Mouse (Mus musculus) embryonic facial prominence, embryonic 12.5 days (tissue): ENCODE measurements around the gene B4galt1. TPM values are rescaled to one million over a fixed set of nuclear protein-coding genes. Genes with fewer than 3 reads are reported as not detected.

ENCODE experiments used
- ATAC-seq: fragments of 200-750 bp; cut with Nextera tagmentation; 2 replicates; pipeline ENCODE4 v1.8.0; 2017; ENCODE audit not compliant: insufficient number of reproducible peaks, insufficient read depth, low FRiP score, low TSS enrichment
- H3K27ac ChIP-seq: fragments of 300-500 bp; sonication (generic); 2 replicates; pipeline ENCODE4 v1.5.1; 2016; ENCODE audit warnings: mild to moderate bottlenecking
- H3K27me3 ChIP-seq: fragments of 300-500 bp; sonication (generic); 2 replicates; pipeline ENCODE4 v1.6.1; 2016; ENCODE audit warnings: mild to moderate bottlenecking, moderate library complexity
- H3K36me3 ChIP-seq: fragments of 300-500 bp; sonication (generic); 2 replicates; pipeline ENCODE4 v1.6.1; 2016; ENCODE audit warnings: mild to moderate bottlenecking
- H3K4me1 ChIP-seq: fragments of 300-500 bp; sonication (generic); 2 replicates; pipeline ENCODE4 v1.6.1; 2016
- H3K4me2 ChIP-seq: fragments of 300-500 bp; sonication (generic); replicated peaks from 2 replicates; pipeline ENCODE4 v1.6.1; 2016; ENCODE audit warnings: mild to moderate bottlenecking, moderate library complexity
- H3K4me3 ChIP-seq: fragments of 300-500 bp; sonication (generic); 2 replicates; pipeline ENCODE4 v1.5.1; 2016; ENCODE audit warnings: mild to moderate bottlenecking
- H3K9ac ChIP-seq: fragments of 300-500 bp; sonication (generic); 2 replicates; pipeline ENCODE4 v1.6.1; 2016; ENCODE audit warnings: mild to moderate bottlenecking, moderate library complexity
- H3K9me3 ChIP-seq: fragments of 300-500 bp; sonication (generic); 2 replicates; pipeline ENCODE4 v1.6.1; 2016; ENCODE audit warnings: mild to moderate bottlenecking, moderate library complexity
- WGBS: fragments of 180-500 bp; shearing (Covaris S2); methylation state at CpG from one replicate; pipeline ENCODE4 v1.1.7; 2016; 5-methylcytosine and 5-hydroxymethylcytosine counted together
- polyA plus RNA-seq: library from polyadenylated mRNA; unstranded; fragments of >200 nt; fragmentation: Nextera tagmentation; extraction: Ambion mirVana; gene quantifications from 2 replicates; pipeline ENCODE4 v1.2.1, GENCODE M21; 2016

The B4galt1 gene
- polyA plus RNA-seq, 1 experiment from 2014 or later: 37.9 TPM

- no peak overlapping the region for H3K4me2 ChIP-seq
- no peaks in the 10 kb centered on the region for H3K36me3 ChIP-seq
- ATAC-seq: no peak
- no peak overlapping the region for H3K4me3 ChIP-seq
- H3K27ac ChIP-seq: peak overlapping the region; percentile 65
- 73% methylated on average over 3 of the region's 3 CpGs for WGBS
- H3K4me1 ChIP-seq: peaks cover 19% of the 10 kb centered on the region
- no peaks in the 10 kb centered on the region for H3K9me3 ChIP-seq
- H3K27me3 ChIP-seq: no peaks in the 10 kb centered on the region
- H3K9ac ChIP-seq: no peak overlapping the region
Observed at GRCm38 (mm10) chr4:40837008-40837407, 16.8 kb downstream of the B4galt1 start.

- no peak overlapping the region for H3K27ac ChIP-seq
- 85% methylated on average over 5 of the region's 5 CpGs for WGBS
Observed at GRCm38 (mm10) chr4:40834872-40835271, 18.9 kb downstream of the B4galt1 start.

GRCm38 (mm10) chr4:40834232-40834786, 19.5 kb downstream of the B4galt1 start:
- 90% methylated on average over 4 of the region's 4 CpGs for WGBS
- no peak overlapping the region for H3K27ac ChIP-seq
- H3K36me3 ChIP-seq: no peaks in the 10 kb centered on the region
- no peak overlapping the region for H3K9ac ChIP-seq
- H3K4me3 ChIP-seq: no peak overlapping the region
- peaks cover 19% of the 10 kb centered on the region for H3K4me1 ChIP-seq
- no peak for ATAC-seq
- no peak overlapping the region for H3K4me2 ChIP-seq
- H3K9me3 ChIP-seq: no peaks in the 10 kb centered on the region
- no peaks in the 10 kb centered on the region for H3K27me3 ChIP-seq

More at GRCm38 (mm10) chr4:40834872-40835271, 18.9 kb downstream of the B4galt1 start:
- no peak overlapping the region for H3K9ac ChIP-seq
- peaks cover 19% of the 10 kb centered on the region for H3K4me1 ChIP-seq
- no peaks in the 10 kb centered on the region for H3K36me3 ChIP-seq
- H3K4me2 ChIP-seq: no peak overlapping the region
- no peak overlapping the region for H3K4me3 ChIP-seq
- ATAC-seq: no peak
- no peaks in the 10 kb centered on the region for H3K27me3 ChIP-seq
- H3K9me3 ChIP-seq: no peaks in the 10 kb centered on the region

- H3K4me1 ChIP-seq: peaks cover 21% of the 10 kb centered on the region
- no peak for ATAC-seq
- H3K9ac ChIP-seq: no peak overlapping the region
- 92% methylated on average over 9 of the region's 9 CpGs for WGBS
- H3K27ac ChIP-seq: no peak overlapping the region
- no peak overlapping the region for H3K4me2 ChIP-seq
- no peak overlapping the region for H3K4me3 ChIP-seq
- no peaks in the 10 kb centered on the region for H3K27me3 ChIP-seq
- no peaks in the 10 kb centered on the region for H3K36me3 ChIP-seq
- no peaks in the 10 kb centered on the region for H3K9me3 ChIP-seq
Observed at GRCm38 (mm10) chr4:40833381-40834231, 20.2 kb downstream of the B4galt1 start.

GRCm38 (mm10) chr4:40830530-40830929, 23.3 kb downstream of the B4galt1 start:
- no peak for ATAC-seq

GRCm38 (mm10) chr4:40829654-40830400, 24.0 kb downstream of the B4galt1 start:
- H3K27me3 ChIP-seq: no peaks in the 10 kb centered on the region
- H3K9ac ChIP-seq: no peak overlapping the region
- H3K4me2 ChIP-seq: no peak overlapping the region
- no peak overlapping the region for H3K4me3 ChIP-seq
- no peak for ATAC-seq
- no peaks in the 10 kb centered on the region for H3K36me3 ChIP-seq
- 0 out of 2 replicates have a peak, but pooled peaks cover 2% of the 10 kb centered on the region for H3K4me1 ChIP-seq
- 70% methylated on average over 13 of the region's 13 CpGs for WGBS
- no peak overlapping the region for H3K27ac ChIP-seq
- no peaks in the 10 kb centered on the region for H3K9me3 ChIP-seq

More at GRCm38 (mm10) chr4:40830530-40830929, 23.3 kb downstream of the B4galt1 start:
- WGBS: 80% methylated on average over 5 of the region's 5 CpGs
- Histone ChIP-seq H3K36me3 (no peaks in the 10 kb centered on the region), H3K4me3 (no peak overlapping the region), H3K4me1 (0 out of 2 replicates have a peak, but pooled peaks cover 2% of the 10 kb centered on the region), H3K9ac (no peak overlapping the region), H3K27me3 (no peaks in the 10 kb centered on the region), H3K4me2 (no peak overlapping the region), H3K27ac (no peak overlapping the region), H3K9me3 (no peaks in the 10 kb centered on the region)

GRCm38 (mm10) chr4:40828910-40829309, 24.9 kb downstream of the B4galt1 start:
- no peaks in the 10 kb centered on the region for H3K9me3 ChIP-seq
- no peak overlapping the region for H3K27ac ChIP-seq
- 0 out of 2 replicates have a peak, but pooled peaks cover 2% of the 10 kb centered on the region for H3K4me1 ChIP-seq
- H3K9ac ChIP-seq: no peak overlapping the region
- H3K36me3 ChIP-seq: no peaks in the 10 kb centered on the region
- H3K27me3 ChIP-seq: no peaks in the 10 kb centered on the region
- H3K4me2 ChIP-seq: no peak overlapping the region
- no peak overlapping the region for H3K4me3 ChIP-seq
- 59% methylated on average over 7 of the region's 7 CpGs for WGBS
- no peak for ATAC-seq

GRCm38 (mm10) chr4:40827926-40828325, 25.9 kb downstream of the B4galt1 start:
- Histone ChIP-seq H3K4me1 (0 out of 2 replicates have a peak, but pooled peaks cover 2% of the 10 kb centered on the region), H3K4me3 (no peak overlapping the region), H3K9ac (no peak overlapping the region), H3K4me2 (no peak overlapping the region), H3K36me3 (0 out of 2 replicates have a peak, but pooled peaks cover 6% of the 10 kb centered on the region), H3K27me3 (no peaks in the 10 kb centered on the region), H3K27ac (no peak overlapping the region), H3K9me3 (no peaks in the 10 kb centered on the region)
- ATAC-seq: no peak
- WGBS: 81% methylated on average over 9 of the region's 9 CpGs

- H3K4me1 ChIP-seq: 0 out of 2 replicates have a peak, but pooled peaks cover 2% of the 10 kb centered on the region
- 0 out of 2 replicates have a peak, but pooled peaks cover 6% of the 10 kb centered on the region for H3K36me3 ChIP-seq
- WGBS: 91% methylated on average over 2 of the region's 2 CpGs
- H3K9me3 ChIP-seq: no peaks in the 10 kb centered on the region
- H3K4me3 ChIP-seq: no peak overlapping the region
- no peak overlapping the region for H3K27ac ChIP-seq
- H3K4me2 ChIP-seq: no peak overlapping the region
- ATAC-seq: no peak
- no peaks in the 10 kb centered on the region for H3K27me3 ChIP-seq
- no peak overlapping the region for H3K9ac ChIP-seq
Observed at GRCm38 (mm10) chr4:40826810-40827209, 27.0 kb downstream of the B4galt1 start.

GRCm38 (mm10) chr4:40825981-40826380, 27.8 kb downstream of the B4galt1 start:
- no peak for ATAC-seq
- Histone ChIP-seq H3K27ac (no peak overlapping the region), H3K4me1 (0 out of 2 replicates have a peak, but pooled peaks cover 2% of the 10 kb centered on the region), H3K36me3 (peaks cover 13% of the 10 kb centered on the region; the same call in 1 of the 2 replicates), H3K9ac (no peak overlapping the region), H3K4me3 (no peak overlapping the region), H3K27me3 (no peaks in the 10 kb centered on the region), H3K9me3 (no peaks in the 10 kb centered on the region), H3K4me2 (no peak overlapping the region)
- whole genome bisulfite sequencing: 93% methylated on average over 2 of the region's 2 CpGs

GRCm38 (mm10) chr4:40825146-40825545, 28.7 kb downstream of the B4galt1 start:
- no peak overlapping the region for H3K9ac ChIP-seq
- no peaks in the 10 kb centered on the region for H3K27me3 ChIP-seq
- H3K36me3 ChIP-seq: peaks cover 13% of the 10 kb centered on the region; the same call in 1 of the 2 replicates
- ATAC-seq: no peak
- H3K4me2 ChIP-seq: no peak overlapping the region
- 40% methylated on average over 5 of the region's 5 CpGs for WGBS
- H3K27ac ChIP-seq: no peak overlapping the region
- no peak overlapping the region for H3K4me3 ChIP-seq
- H3K4me1 ChIP-seq: 0 out of 2 replicates have a peak, but pooled peaks cover 2% of the 10 kb centered on the region
- H3K9me3 ChIP-seq: no peaks in the 10 kb centered on the region
